Mouse (Mus musculus) frontal cortex, postnatal 36 days (tissue): Measurements from ENCODE around the gene Il4i1.

Experiments
- DNase-seq, 2 experiments: peaks; one replicate each; pipeline ENCODE4 v3.0.0; 2022; ENCODE audit warnings: low spot score in 2 of 2

Il4i1 gene

DNA sequence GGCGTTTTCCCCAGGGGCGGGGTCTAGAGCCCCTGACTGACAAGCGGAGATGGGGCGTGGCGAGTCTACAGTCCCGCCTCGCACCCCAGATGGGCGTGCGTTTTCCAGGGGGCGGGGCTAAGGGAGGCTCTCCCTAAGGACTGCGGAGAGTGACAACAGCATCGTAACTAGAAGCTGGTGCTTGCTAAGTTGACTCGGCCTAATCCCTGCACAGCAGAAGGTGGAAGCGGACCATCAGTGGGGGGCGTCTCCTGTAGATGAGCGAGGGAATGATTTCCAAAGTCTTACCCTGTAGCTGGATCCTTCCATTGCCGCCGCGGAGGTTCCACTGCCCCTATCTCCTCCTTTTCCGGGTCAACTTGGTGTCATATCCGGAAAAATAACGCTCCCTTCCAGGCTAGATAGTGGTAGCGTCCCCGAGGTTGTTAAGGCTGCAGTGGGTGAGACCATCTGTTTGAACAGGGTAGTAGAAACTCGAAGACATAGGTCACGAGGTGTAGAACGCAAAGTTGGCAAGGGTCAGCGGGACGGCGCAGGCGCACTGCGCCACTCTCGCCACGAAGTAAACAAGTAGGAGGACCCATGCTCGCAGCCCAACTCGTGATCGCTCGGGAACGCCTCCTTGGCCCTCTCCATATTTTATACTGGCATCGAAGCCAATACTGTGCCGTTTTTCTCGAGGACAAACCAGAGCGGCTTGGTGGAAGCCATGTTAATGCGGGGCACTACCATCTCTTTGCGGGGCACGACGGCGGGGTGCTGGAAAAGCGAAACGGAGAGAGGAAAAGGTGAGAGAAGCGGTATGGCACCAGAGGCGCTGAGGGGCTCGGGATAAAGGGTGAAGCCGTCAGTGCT is 32.6 kb downstream of the Il4i1 start, which contains the start of the genes Akt1s1 and Tbc1d17:
Gene Akt1s1, plus strand, starts transcription at position 431 of the 855 bp plus-strand sequence.
Gene Tbc1d17, minus strand, starts transcription at position 519 of the 855 bp plus-strand sequence.
- DNase-seq = peak; percentile 100

DNA sequence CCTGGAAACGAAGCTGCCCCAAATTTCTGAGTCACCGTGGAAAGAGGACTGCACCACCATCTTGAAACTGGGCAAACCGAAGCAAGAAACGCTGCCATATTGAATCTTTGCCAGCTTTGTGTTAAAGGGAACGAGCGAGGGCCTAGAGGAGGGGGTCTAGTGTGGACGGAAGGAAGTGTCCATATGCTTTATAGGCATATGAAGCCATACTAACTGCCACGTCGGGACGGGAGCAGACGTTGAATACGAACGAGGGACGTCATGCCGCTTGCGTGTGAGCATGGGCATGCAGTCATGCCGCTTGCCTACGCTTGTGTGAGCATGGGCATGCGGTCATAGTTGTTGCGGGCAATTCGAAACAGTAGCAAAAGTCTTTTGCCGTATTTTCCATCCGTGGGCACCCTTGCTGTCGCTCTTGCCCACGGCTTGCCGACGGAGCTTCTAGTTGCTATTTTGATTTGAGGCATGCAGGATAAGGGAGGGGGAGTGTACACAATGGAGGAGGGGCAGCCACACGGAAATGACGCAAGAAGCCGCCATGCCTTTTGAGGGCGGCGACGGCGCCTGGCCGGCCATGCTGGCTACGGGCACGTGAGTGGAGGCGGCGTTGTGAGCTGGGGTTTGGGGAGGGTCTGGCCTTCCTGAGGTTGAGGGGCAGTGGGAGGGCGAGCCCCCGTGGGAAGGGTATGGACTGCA is 33.4 kb downstream of the Il4i1 start:
- peak; percentile 92 to 94 for DNase-seq

DNA sequence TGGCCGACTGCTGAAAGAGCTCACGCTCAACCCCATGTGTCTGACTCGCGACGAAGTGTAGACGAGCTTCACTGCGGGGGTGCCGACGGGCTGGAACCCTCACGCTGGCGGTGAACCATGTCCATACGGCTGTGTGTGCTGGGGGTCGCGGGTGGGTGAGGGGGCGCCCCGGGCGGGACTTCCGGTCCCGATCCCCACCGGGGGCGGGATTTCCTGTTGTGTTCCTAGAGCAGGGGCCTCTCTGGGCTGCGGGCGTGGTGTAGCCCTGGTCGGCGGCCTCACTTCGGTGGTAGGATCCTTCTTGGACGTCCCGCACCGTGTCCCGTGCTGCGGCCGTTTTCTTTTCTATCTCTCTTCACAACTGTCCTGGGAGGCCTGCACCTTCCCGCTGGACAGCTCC is 34.0 kb downstream of the Il4i1 start:
- DNase-seq = no peak

DNA sequence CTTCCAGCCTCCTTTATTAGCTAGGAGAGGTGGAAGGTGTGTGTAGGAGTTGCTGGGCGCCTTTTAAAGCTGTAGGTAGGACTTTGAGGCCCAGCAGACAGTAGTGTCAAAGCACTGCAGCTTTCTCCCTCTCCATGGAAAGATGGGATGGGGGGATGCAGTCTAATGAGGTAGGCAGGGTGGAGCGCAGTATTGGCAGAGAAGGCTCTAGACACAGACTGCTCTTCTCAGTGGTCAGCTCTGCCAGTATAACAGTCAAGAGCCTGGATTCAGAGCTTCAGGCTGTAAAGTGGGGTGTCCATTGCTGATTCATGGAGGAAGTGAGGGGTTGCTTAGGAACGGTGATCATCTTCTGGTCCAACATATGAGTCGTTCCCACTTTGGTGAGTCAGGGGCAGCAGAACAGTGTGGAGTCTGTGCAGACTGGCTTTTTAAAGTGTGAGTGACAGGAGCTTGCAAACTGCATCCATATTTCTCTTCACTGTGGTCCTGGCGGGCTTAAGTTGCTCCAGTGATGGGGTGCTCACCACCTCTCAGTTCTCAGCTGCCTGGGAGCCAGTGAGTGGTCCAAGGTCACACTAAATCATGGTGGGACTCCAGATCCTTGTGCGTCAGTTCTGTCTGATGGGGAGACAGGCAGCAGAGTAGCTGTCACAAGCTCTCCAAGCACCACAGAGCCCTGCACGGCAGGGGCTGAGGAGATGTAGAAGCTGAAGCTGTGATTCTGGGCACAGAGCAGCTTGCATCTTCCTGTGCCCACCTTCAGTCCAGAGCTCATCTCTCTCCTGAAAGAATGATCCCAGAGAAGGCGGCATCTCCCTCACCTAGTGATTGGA is 34.8 kb downstream of the Il4i1 start:
- no peak for DNase-seq

DNA sequence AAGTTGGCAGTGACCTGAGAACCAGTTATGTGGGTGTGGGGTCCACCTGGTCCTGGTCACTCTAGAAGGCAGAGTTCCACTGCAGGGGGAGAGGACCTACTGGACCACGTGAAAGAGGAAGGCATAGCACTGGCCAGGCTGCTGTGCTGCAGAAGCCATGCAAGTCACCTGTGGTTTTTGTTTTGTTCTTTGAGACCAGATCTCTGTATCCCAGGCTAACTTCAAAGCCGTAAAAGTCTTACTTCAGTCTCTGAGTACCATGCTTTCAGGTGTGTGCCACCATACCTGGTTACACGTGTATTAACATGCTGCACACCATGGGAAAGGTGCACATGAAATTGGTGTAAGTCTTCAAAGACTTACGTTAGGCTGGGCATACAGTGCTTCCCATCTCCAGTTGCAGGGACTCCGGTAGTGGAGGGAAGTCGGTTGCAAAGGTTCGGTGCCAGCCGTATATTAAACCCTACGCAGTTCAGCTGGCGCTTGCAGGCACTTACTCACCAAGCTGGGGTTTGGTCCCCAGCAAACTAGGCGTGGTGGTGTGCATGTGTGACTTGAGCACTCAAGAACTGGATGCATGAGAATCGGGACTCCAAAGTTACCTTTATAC is 35.5 kb downstream of the Il4i1 start:
- DNase-seq = no peak

- DNase-seq = no peak
Observed at GRCm38 (mm10) chr7:44852259-44853027, 36.3 kb downstream of the Il4i1 start.

- DNase-seq = no peak
Observed at GRCm38 (mm10) chr7:44853065-44853464, 36.9 kb downstream of the Il4i1 start.

DNA sequence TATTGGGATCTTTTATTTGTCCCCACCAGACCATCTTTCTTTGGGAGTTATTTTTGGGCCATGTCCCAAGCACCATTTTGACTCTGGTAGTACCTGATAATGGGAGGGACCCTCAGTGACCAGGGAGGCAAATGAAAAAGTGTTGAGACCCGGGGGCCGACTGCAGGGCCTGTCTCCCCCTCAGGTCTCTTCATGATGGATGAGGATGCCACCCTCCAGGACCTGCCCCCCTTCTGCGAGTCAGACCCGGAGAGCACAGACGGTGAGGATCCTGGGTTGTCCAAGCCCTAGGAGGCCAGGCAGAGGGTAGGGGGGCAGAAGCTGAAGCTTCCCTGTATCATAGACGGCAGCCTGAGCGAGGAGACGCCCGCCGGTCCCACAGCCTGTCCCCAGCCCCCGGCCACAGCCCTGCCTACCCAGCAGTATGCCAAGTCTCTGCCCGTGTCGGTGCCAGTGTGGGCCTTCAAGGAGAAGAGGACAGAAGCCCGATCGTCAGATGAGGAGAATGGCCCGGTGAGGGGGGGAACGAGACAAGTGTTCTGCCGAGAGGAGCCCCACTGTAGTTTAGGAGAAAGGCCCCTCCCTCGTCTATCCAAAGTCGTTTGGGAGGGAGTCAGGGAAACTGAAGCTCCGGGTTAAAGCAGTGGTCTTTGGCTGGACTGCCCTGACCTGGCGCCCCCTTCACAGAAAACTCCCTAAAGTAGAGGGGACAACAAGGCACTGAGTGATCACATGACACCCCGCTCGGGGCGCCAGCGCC is 37.6 kb downstream of the Il4i1 start:
- DNase-seq = no peak

DNA sequence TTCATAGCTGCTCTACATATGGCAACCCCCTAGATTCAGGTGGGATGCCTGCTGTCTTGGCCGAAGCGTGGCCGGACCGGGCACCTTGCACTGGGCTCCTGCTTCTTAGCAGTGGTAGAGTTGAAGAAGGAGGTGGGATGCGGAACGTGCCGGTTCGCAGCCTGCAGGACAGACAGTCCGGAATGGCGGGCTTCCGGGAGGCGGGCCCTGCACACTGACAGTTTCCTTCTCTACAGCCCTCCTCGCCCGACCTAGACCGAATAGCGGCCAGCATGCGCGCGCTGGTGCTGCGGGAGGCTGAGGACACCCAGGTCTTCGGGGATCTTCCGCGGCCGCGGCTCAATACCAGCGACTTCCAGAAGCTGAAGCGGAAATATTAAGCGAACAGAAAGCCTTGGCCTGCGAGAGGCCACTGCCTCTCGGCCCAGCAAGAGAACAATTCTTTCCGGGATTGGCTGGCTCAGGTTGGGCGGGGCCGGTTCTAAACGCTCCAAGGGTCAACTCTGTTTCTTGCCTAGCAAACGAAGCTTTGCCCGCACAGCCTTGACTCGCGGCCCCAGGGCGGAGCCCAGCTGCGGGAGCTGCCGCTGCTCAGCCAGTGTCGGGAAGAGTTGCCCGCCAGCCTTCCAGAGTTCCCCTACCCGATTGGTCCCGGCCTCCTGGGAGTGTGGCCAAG is 38.3 kb downstream of the Il4i1 start:
- DNase-seq = peak; percentile 62 to 71

GRCm38 (mm10) chr7:44855036-44855435 is 38.8 kb downstream of the Il4i1 start:
- DNase-seq = no peak

DNA sequence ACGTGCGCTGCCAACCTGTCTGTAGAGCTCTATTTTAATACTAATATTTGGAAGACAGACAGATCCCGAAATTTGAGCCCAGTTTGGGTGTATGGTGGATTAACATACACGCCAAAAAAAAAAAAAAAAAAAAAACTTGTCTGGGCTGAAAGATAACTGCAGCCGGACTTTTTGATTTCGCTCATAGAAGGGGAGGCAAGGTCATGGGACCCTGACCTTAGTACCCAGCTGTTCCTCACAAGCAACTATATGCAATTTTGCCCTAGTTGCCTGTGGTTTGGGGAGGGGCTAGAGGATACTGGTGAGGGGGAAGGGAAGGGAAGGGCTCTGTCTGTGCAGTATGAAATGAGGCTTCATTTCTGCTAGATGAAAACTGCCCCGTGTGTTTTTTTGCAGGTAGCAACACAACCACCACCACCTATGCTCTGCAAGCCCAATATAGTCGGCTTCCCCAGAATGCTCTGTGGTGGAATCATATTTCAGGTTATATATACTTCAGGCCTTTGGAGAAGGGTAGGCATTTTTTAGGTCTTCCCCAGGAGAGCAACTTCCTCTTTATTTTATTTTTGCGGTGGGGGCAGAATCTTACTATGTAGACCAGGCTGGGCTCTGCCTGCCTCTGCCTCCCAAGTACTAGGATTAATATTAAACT is 40.2 kb downstream of the Il4i1 start:
- no peak for DNase-seq

DNA sequence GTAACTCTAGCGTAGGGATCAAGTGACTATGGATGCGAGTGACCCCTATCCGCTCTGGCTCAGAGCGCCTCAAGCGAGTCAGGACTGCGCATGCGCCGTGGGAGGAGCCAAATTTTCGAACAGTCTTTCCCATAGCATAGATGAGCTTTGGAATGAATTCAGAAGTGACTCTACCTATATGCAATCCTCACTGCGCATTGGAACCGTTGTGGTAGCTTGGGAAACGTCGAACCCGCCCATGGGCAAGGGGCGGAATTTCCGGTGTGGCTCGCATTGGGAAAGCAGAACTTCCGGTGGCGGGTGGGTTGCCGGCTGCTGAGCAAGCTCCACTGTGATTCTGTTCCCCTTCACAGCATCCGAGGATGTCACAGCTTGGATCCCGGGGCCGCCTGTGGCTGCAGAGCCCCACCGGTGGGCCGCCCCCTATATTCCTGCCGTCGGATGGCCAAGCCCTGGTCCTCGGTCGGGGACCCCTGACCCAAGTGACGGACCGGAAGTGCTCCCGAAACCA is 40.9 kb downstream of the Il4i1 start, which contains the start of gene Pnkp:
Gene Pnkp, plus strand, starts transcription at position 98 of the 511 bp plus-strand sequence.
- peak; percentile 94 to 96 for DNase-seq

- DNase-seq = no peak
Observed at GRCm38 (mm10) chr7:44857905-44858304, 41.7 kb downstream of the Il4i1 start.

- no peak for DNase-seq
Observed at GRCm38 (mm10) chr7:44859896-44860295, 43.7 kb downstream of the Il4i1 start.

- DNase-seq = no peak
Observed at GRCm38 (mm10) chr7:44860576-44861428, 44.6 kb downstream of the Il4i1 start.

DNA sequence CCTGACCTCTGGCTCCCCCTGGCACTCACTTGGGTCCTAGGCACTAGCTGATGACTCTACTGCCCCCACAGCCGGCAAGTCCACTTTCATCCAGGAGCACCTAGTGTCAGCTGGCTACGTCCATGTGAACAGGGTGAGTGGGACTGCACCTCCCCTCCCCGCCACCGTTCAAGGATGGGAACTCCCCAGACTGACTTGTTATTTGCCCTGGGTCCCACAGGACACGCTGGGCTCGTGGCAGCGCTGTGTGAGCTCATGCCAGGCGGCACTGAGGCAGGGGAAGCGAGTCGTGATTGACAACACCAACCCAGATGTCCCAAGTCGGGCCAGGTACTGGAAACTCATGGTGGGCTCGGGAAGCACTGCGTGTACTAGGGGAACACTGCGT is 45.2 kb downstream of the Il4i1 start:
- no peak for DNase-seq

DNA sequence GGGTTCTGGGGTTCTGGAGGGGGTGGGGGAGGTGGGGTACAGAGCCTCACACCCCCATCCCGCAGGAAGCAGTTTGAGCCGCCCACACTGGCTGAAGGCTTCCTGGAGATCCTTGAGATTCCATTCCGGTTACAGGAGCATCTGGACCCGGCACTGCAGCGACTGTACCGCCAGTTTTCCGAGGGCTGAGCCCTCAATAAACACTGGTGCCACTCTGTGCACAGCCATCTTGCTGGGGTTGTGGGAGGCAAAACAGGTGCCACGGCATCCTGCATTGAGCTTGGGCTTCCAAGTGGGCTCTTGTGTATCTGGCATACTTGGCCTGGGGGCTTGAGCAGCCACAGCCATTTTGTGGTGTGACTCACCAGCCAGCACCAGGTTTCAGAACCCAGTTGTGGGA is 46.2 kb downstream of the Il4i1 start:
- no peak for DNase-seq

GRCm38 (mm10) chr7:44863210-44863609 is 47.0 kb downstream of the Il4i1 start:
- no peak for DNase-seq
